Mouse (Mus musculus) heart, adult 2 months (tissue): Measurements from ENCODE around the gene Bptf.

Experiments used
- CTCF ChIP-seq: fragments of 200-600 bp; IDR thresholded peaks from 2 replicates; pipeline ENCODE4 v1.8.1; 2022; ENCODE audit warnings: antibody characterized with exemption, mild to moderate bottlenecking, moderate library complexity
- EP300 ChIP-seq: fragments of 200-500 bp; IDR thresholded peaks from 2 replicates; pipeline ENCODE4 v1.6.1; 2011; ENCODE audit warnings: low read depth, low read length, control low read depth; ENCODE audit not compliant: insufficient read depth
- POLR2A ChIP-seq: fragments of 200-500 bp; IDR thresholded peaks from 2 replicates; pipeline ENCODE4 v1.6.1; 2011; ENCODE audit warnings: mild to moderate bottlenecking, low read depth, low read length, control low read depth; ENCODE audit not compliant: insufficient read depth

DNA sequence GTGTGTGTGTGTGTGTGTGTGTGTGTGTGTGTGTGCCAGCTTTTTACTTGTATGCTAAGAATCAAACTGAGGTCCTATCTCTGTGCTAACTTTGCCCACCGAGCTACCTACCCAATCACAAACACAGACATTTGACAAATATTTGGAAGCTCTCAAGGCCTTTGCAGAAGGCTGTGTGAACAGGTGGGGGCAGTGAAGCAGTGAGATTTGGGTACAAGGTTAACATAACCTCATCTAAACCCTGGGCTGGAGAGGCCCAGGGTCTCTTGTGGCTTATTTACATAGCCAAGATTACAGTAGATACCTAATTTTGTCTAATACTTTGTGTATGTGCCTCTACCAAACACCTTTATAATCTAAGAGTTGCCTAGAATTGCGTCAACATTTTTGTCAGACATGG, 10.5 kb upstream of the Bptf start:
- TF ChIP-seq CTCF (no peak), EP300 (no peak), POLR2A (no peak)
